Mouse (Mus musculus) brain, embryonic 14.5 days (tissue): Measurements from ENCODE around the gene Dnajb6.

ENCODE experiments used
- CTCF ChIP-seq: fragments of 200-500 bp; IDR thresholded peaks from 2 replicates; pipeline ENCODE4 v1.5.1; 2012; ENCODE audit warnings: inconsistent platforms, mild to moderate bottlenecking, moderate library complexity, borderline replicate concordance; ENCODE audit not compliant: insufficient read depth, insufficient read length; ENCODE audit errors: extremely low read depth
- POLR2A ChIP-seq: fragments of 200-500 bp; IDR thresholded peaks from 2 replicates; pipeline ENCODE4 v1.6.1; 2012; ENCODE audit warnings: mild to moderate bottlenecking, inconsistent platforms, borderline replicate concordance; ENCODE audit not compliant: poor library complexity, insufficient read depth, insufficient read length, severe bottlenecking; ENCODE audit errors: extremely low read depth

DNA sequence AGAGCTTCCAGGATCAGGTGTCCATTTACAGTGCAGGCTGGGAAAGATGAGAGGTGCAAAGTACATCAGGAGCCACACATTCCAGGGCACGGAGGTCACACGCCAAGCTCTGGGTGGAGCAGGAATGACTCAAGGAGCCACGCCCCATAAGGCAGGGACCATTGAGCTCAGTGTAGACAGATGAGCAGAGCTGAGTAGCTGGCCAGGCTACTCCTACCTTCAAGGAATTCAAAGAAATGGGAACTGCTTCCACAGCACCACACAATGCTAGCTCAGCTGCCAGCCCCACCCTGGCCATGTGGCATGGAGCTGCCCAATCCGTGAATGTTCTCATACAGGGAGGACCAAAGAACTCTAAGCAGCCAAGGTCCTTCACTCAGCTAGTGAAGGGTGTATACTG is 37.0 kb upstream of the Dnajb6 start:
- no peak for TF ChIP-seq CTCF
- TF ChIP-seq POLR2A = no peak
